Mouse (Mus musculus) Patski (cell line): ENCODE measurements around the gene Morc1. TPM values are rescaled to one million over a fixed set of nuclear protein-coding genes. Genes with fewer than 3 reads are reported as not detected.

Source experiments
- ATAC-seq: fragments of 100-300 bp; one replicate; pipeline ENCODE4 v1.8.0; 2021
- CTCF ChIA-PET: fragments of 350-600 bp; sonication (Branson Sonifier 250); formaldehyde crosslinking; loops from one replicate; lab custom pipeline; 2022; ENCODE audit warnings: inconsistent platforms; lab: Charles Lee
- POLR2A ChIA-PET: fragments of 350-600 bp; sonication (Branson Sonifier 250); formaldehyde crosslinking; loops from one replicate; lab custom pipeline; 2022; ENCODE audit warnings: antibody characterized with exemption, inconsistent platforms; lab: Charles Lee
- DNase-seq: peaks from one replicate; pipeline ENCODE4 v3.0.0-alpha.2; 2011; ENCODE audit warnings: low read depth, low spot score
- H3K27me3 ChIP-seq: fragments of 371-371 bp; one replicate; pipeline ENCODE4 v1.5.1; 2021
- CTCF ChIP-seq: fragments of 100-300 bp; IDR thresholded peaks from one replicate; pipeline ENCODE4 v1.5.1; 2021
- in situ Hi-C: fragments of 300-500 bp; cut with MboI; formaldehyde crosslinking; loops from 3 replicates; pipeline ENCODE4 v1.11.1; 2018; ENCODE audit warnings: low pct_unique_long_range_greater_than_20kb, mixed read lengths
- polyA plus RNA-seq: library from polyadenylated mRNA; unstranded; gene quantifications from one replicate; pipeline ENCODE4 v1.2.3, GENCODE M21; 2021

The Morc1 gene
- polyA plus RNA-seq, 1 experiment from 2014 or later: not detected

DNA sequence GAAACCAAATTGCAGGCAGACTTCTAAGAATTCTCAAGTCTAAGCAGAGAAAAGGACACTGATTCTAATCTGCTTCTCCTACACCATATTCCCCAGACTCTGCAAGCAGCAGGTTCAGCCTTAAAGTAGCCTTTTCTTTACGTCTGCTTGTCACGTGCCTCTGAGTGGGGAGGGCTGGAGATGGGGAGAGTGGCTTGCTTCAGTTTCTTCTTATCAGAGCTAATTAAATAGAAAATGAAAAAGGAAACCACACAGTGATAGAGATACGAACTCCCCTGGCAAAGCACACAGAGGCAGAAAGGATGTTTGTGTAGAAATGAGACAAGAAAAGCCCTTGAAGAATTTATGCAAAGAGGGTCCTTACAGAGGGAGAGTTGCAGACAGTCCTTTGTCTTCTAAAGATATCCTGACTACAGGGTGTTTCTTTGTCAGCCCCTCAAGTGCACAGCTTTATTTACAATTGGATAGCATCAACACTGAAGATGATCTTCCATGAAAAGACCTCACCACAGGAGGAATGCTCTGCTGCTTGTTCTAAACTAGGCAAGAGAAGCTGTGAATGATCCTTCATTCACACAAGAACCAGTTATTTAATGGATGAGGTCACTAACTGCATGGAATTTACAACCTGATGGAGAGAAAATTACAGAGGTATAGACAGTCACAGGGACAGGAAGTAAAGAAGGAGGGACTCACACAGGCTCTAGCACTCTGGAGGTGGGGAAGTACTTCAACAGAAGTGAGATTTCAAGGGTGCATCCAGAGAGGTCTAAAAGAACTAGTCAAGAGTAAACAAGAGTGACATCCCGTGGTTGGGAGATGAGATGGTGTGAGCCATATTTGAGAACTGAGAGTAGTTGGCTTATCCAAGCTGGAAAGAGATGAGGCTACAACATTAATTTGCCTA, 44.1 kb downstream of the Morc1 start:
- ATAC-seq (no peak), DNase-seq (no peak)
- ChIA-PET POLR2A (no interaction called here), CTCF (no interaction called here)
- H3K27me3 ChIP-seq: no peaks in the 10 kb centered on the region
- TF ChIP-seq CTCF: no peak
- in situ Hi-C loops: no loop called here

DNA sequence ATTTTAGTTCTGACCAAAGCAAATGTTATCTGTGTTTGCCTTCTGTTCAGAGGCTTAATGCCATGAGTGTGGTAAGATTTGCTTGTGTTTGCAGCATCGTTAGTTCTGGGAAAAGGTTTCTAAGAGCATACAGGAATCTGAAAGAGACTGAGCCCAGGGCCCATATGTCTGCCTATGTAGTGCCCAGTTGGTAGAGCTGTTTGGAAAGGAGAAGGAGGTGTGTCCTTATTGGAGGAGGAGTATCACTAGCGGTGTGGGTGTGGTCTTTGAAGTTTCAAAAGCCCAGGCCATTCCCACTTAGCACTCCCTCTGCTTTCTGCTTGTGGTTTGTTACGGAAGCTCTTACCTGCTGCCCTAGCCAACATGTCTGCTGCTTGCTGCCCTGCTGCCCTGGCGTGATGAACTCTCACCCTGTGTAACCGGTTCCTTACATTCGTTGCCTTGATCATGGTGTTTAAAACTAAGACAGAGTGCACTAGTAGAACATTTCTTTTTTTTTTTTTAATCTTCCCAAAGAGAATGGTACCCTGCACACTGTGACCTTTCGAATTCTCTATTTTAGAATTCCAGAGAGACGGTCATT, 48.3 kb downstream of the Morc1 start:
- peaks cover 3% of the 10 kb centered on the region for H3K27me3 ChIP-seq
- in situ Hi-C loops: no loop called here
- DNase-seq (no peak), ATAC-seq (no peak)
- ChIA-PET CTCF (no interaction called here), POLR2A (no interaction called here)
- TF ChIP-seq CTCF: no peak

DNA sequence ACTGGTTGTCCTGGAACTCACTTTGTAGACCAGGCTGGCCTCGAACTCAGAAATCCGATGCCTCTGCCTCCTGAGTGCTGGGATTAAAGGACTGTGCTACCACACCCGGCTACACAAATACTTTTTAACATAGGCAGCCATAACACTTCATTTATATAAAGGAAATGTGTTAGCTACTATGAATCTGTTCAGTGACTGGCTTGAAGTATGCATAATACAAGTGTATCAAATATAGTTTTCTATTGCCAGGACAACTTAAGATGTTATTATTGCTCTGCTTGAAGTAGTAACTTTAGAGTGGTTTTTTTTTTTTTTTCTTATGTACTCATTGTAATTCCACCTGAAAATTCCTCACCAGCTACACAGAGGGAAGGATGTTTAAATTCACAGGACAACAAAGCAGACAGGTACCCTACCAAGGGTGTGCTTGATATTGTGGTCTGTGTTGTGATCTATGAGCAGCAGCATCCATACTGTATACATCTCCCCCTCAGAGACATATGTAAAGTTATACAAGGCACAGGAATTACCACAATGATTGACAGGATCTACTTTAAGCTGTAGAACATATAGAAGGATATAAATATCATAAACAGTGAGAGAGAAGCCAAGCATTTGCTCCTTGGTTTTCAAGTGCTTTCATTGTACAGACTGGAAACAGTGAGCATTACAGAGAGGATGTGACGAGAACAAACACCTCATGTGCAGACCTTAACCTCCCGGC, 85.9 kb downstream of the Morc1 start:
- POLR2A ChIA-PET: no interaction called here
- H3K27me3 ChIP-seq: no peaks in the 10 kb centered on the region
- no peak for TF ChIP-seq CTCF
- in situ Hi-C loops: no loop called here
- DNase-seq (no peak), ATAC-seq (no peak)
- CTCF ChIA-PET: no interaction called here

DNA sequence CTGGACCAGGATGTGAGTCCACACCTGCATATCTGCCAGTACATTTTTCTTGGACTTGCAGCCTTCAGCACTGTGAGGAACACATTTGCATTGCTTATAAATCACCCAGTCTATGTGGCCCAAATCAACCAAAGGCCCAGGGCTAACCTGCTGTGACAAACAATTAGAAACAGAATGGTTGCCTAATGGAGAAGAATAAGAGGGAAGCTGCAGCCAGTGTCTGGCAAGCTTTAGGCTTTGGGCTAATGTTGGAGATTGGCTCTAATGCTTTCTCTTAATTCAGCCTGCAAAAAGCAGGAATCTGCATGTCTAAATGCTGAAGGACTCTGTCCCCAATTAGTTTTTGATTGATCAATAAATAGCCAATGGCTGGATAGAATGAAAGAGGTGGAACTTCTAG, 88.5 kb downstream of the Morc1 start:
- ChIA-PET POLR2A (no interaction called here), CTCF (no interaction called here)
- in situ Hi-C loops: no loop called here
- no peak for ATAC-seq
- no peak for DNase-seq
- TF ChIP-seq CTCF: no peak
- H3K27me3 ChIP-seq: no peaks in the 10 kb centered on the region

DNA sequence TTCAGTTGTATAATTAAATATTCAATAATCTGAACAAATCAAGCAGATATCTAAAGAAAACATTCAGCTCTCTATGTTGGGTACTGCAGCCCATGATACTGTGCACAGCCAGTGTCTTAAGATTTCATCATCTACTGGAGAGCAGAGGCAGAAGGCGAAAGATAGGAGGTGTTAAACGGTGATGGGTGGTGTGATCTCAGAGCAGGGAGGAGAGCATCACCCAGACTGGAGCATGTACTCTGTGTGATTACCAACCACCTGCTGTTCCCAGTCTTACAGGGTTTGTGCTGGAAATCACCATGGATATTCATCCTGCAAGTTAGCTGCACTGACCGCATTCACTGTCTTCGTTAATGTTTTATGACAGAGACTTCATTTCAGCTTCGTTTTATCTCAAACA, 106.1 kb downstream of the Morc1 start:
- ChIA-PET POLR2A (no interaction called here), CTCF (no interaction called here)
- no peak for TF ChIP-seq CTCF
- in situ Hi-C loops: no loop called here
- H3K27me3 ChIP-seq: no peaks in the 10 kb centered on the region
- ATAC-seq (no peak), DNase-seq (no peak)

DNA sequence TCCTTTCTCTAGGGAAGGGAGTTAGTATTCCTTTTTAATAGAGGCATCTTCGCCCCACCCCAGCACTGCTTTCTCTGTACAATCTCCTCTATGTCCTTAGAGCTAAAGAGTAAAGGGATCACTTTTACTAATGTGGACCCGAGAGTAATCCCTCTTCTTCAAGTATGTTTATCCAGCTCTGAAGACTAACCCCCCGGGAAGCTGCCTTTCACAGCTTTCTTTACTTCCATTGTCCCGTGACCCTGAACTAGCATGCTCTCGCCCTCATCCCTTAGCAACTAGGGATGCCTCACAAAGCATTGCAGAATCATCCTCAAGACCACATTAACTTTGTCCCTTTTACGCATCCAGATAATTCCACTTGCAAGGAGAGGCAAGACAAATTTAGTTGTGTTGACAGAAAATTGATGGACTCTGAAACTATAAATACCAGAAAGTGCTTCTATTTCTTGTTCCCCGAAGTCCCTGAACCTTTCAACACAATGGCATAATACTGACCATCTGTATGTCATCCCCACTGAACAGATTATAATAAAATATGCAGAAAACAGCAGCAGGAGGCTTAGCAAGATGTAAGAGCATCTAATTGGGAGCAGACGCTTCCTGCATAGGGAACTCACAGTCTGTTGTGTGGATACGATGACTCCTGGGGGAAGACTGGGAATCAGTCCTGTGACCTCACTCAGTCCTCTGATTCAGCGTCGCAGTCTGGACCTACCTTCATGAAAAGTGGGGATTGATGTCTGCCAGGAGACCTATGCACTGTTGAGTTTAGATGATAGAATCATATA, 131.4 kb downstream of the Morc1 start:
- no peak for TF ChIP-seq CTCF
- ChIA-PET CTCF (no interaction called here), POLR2A (no interaction called here)
- DNase-seq (no peak), ATAC-seq (no peak)
- no peaks in the 10 kb centered on the region for H3K27me3 ChIP-seq
- in situ Hi-C loops: no loop called here

DNA sequence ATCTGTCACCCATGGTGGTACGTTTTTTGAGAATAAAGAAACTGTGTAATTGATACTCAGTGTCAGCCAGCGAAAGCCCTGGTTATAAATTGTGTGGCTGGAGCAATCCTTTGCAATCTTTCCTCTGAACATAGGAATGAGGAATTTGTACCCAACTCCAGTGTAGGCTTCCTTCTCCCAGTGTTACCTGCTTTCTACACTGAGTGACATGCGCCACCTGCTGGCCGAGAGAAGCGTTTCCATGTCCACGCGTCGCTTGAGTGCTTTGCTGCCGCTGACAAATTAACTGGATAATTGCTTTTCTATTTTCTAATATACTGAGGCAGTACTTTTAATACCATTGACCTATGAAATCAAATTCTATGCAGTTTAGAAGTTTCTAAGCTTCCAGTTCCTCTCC, 139.3 kb downstream of the Morc1 start:
- peaks cover 13% of the 10 kb centered on the region for H3K27me3 ChIP-seq
- CTCF ChIA-PET: interaction anchor here (1.2 kb wide), 1 partner anchor 9 kb away, joined by 3 read pairs; no protein-coding TSS in a partner anchor
- POLR2A ChIA-PET: no interaction called here
- ATAC-seq: no peak
- DNase-seq: no peak
- peak; percentile 68 for TF ChIP-seq CTCF
- in situ Hi-C loops: no loop called here

DNA sequence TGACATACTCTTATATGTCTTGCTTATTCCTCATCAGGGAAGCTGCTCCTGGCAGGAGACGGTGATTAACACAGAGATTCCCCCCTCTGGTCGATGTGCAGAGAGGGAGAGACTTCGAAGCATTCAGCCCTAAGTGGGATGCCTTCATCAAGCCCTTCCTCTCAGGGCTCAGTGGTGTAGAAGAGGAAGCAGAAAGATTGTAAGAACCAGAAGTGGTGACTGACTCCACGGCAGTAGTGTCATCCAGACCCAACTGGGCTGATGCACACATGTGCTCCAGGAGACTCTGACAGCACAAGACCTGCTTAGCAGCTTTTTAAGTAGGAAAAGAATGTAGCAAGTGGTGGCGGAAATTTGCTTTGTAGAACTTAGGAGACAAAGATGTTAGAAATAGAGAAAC, 143.0 kb downstream of the Morc1 start:
- no peak for DNase-seq
- POLR2A ChIA-PET: no interaction called here
- no peak for ATAC-seq
- in situ Hi-C loops: no loop called here
- CTCF ChIA-PET: no interaction called here
- no peak for TF ChIP-seq CTCF
- H3K27me3 ChIP-seq: peaks cover 13% of the 10 kb centered on the region

DNA sequence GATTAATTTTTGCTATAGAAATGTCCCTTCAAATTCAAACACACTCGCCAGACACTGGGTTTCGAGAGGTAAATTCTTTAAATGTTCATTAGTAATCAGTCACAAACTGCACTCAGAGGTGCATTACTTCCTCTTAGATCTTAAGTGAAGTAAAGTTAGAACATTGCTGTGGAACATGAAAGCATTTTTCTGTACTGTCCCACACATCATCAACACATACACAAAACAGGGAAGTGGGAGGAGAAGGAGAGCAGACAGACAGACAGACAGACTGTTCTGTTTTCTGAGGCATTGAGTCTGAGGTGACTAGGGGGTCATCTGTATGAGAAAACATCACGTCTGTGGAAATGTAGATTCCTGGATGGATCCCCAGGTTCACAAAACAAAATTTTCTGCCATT, 143.5 kb downstream of the Morc1 start:
- DNase-seq (no peak), ATAC-seq (no peak)
- no peak for TF ChIP-seq CTCF
- peaks cover 13% of the 10 kb centered on the region for H3K27me3 ChIP-seq
- in situ Hi-C loops: no loop called here
- CTCF ChIA-PET: no interaction called here
- POLR2A ChIA-PET: no interaction called here

DNA sequence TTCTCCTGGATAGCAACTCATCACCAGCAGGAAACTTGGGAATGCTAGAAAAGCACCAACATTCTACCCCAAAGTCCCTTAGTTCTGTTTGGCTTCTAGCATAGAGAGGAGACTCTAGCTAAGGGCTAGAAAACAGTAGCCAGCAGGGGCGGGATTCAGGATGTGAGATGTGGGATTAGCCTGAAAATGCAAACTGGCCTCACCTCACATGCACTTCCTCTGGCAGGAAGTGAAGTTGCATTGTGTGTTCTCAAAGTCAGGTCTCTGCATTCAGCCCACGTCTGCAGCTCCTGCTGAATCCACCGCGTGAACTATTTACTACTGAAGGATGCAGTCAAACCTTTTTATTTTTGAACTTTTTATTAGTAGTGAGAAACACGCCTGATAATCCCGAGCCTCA, 154.3 kb downstream of the Morc1 start:
- ATAC-seq (no peak), DNase-seq (no peak)
- POLR2A ChIA-PET: no interaction called here
- in situ Hi-C loops: no loop called here
- CTCF ChIA-PET: no interaction called here
- no peak for TF ChIP-seq CTCF
- no peaks in the 10 kb centered on the region for H3K27me3 ChIP-seq
